Mouse (Mus musculus) ES-E14 (cell line): Measurements from ENCODE around the gene Igsf9b.

Experiments
- ZC3H11A ChIP-seq: IDR thresholded peaks from 2 replicates; pipeline ENCODE4 v1.6.1; 2012; ENCODE audit warnings: low read depth, mild to moderate bottlenecking, inconsistent platforms, low read length, borderline replicate concordance
- ZNF384 ChIP-seq: IDR thresholded peaks from 2 replicates; pipeline ENCODE4 v1.6.1; 2012; ENCODE audit warnings: low read depth, low read length, inconsistent platforms

DNA sequence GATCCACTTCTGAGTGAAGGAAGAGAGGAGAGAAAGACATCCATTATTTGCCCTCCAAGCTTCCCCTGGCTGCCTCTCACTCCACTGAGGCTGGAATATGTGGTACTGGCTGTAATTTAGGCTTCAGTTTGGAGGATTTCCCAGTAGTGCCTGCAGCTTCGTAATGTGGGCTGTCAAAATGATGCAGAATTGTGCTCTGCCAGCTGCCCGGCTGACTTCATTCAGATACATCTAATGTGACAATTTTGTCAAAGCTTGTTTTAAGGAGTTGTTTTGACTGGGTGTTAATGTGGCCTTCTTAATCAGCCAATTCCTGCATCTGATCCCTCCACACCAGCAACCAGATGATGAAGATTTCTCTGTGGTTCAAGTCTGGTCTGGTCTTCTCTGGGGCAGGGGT is 37.1 kb upstream of the Igsf9b start:
- no peak for TF ChIP-seq ZNF384
- no peak for TF ChIP-seq ZC3H11A
